Mouse (Mus musculus) ES-Bruce4 (cell line): ENCODE data around the gene Arpc5.

ENCODE experiments used
- CTCF ChIP-seq: IDR thresholded peaks from one replicate; pipeline ENCODE4 v1.8.1; 2011; ENCODE audit warnings: low read depth, low read length
- POLR2A ChIP-seq: IDR thresholded peaks from one replicate; pipeline ENCODE4 v1.8.1; 2011; ENCODE audit warnings: low read length; ENCODE audit not compliant: insufficient read depth

DNA sequence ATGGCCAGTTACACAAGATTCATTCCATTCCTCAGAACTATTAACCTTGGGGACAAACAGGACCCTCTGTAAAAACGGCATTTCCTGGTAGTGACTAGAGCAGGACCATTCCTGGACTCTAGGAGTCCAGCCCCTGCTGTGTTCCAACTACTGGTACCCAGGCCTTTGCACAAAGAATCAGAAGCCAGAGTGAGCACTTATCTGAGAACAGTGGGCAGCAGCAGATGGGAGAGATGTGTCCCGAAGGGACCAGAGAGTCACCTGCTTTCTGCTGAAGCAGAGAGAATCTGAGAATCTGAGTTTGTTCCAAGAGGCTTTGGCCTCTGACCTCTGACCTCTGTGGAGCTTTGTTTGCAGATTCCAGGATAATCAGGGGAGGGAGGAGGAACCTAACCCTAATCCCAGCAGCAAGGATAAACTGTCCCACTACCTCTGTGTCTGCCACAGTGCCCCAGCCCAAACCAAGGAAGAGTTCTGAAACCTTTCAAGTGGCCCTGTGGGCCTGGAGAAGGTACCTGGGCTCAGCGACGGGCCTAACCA, 21.8 kb downstream of the Arpc5 start:
- TF ChIP-seq POLR2A: no peak
- TF ChIP-seq CTCF: no peak
